Comparison of ENCODE assay signal across 14 mouse cellular contexts in the genomic region with DNA sequence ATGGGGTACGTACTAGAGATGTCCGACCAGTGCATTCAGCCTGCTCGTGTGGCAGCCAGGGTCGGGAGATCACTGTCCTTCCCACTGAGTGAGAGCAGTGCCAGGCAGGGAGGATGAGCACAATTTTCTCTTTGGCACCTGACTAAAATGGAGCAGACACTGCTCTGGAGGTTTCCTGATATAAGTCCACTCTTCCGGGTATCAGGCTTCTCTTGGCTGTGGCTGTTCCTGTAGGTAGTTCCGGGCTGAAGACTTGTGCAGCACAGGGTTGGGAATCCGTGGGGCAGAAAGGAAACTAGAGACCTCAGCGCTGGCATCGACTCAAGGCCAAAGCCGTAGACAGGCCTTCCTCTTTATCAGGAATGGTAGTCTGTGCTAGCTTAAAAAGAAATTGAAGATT. TPM values are rescaled to one million over a fixed set of nuclear protein-coding genes. Genes with fewer than 3 reads are reported as not detected.
DNase-seq lines count a peak whose midpoint lies in the region; ATAC-seq and TF ChIP-seq lines count a peak whose summit lies in the region.
"Had no signal": no experiment of that assay in that cellular context is flagged by ENCODE, and none has a peak within 500 bp of the region (broad histone marks: within the 10 kb centered on the region; RNA-seq: fewer than 3 reads in every experiment).

No protein-coding gene starts in this region.

- no peaks in the 10 kb centered on the region for H3K27me3 ChIP-seq in intestine, postnatal 0 days (replicated peaks; ENCODE audit: control insufficient read depth, insufficient read depth, low read length)
- H3K27me3 ChIP-seq: embryonic facial prominence, embryonic 12.5 days; forebrain, embryonic 12.5 days; neural tube, embryonic 15.5 days had no signal

- DNase-seq in kidney, adult 11 months = peak; percentile 17
- no peak for DNase-seq in kidney, adult 8-10 months
- peak; percentile 38 to 42 for DNase-seq in adrenal gland, adult 18-20 months (ENCODE audit: low spot score in 2 of 2)
- DNase-seq in adrenal gland, postnatal 36 days = peak; percentile 80 to 84
- peak; percentile 60 to 62 for DNase-seq in cerebellum, postnatal 36 days
- no peak for DNase-seq in left cerebral cortex, adult 2 months (ENCODE audit: extremely low spot score in 1 of 2, low spot score in 2 of 2)
- DNase-seq in layer of hippocampus, postnatal 25 days (ENCODE audit: extremely low spot score in 1 of 2, low spot score in 1 of 2) = no peak
- DNase-seq: gastrocnemius, postnatal 36 days had no signal

- no peak overlapping the region for H3K9ac ChIP-seq in intestine, postnatal 0 days (ENCODE audit: low read depth, low read length)
- H3K9ac ChIP-seq: embryonic facial prominence, embryonic 12.5 days; forebrain, embryonic 12.5 days; neural tube, embryonic 15.5 days had no signal

- TF ChIP-seq CTCF in left cerebral cortex, adult 2 months (IDR thresholded peaks at IDR 0.05) = no peak
- TF ChIP-seq CTCF in intestine, postnatal 0 days (IDR thresholded peaks at IDR 0.05; ENCODE audit: low read depth) = no peak

- no peak overlapping the region for H3K27ac ChIP-seq in left cerebral cortex, adult 2 months
- no peak overlapping the region for H3K27ac ChIP-seq in intestine, postnatal 0 days (ENCODE audit: low read depth, low read length)
- H3K27ac ChIP-seq: embryonic facial prominence, embryonic 12.5 days; forebrain, embryonic 12.5 days; kidney, postnatal 0 days; neural tube, embryonic 15.5 days had no signal

- no peak for ATAC-seq in intestine, postnatal 0 days

- no peaks in the 10 kb centered on the region for H3K4me1 ChIP-seq in intestine, postnatal 0 days (replicated peaks; ENCODE audit: control insufficient read depth, insufficient read depth, low read length)
- H3K4me1 ChIP-seq: embryonic facial prominence, embryonic 12.5 days had no signal

- no peak overlapping the region for H3K4me2 ChIP-seq in intestine, postnatal 0 days (replicated peaks; ENCODE audit: low read depth)
- H3K4me2 ChIP-seq: embryonic facial prominence, embryonic 12.5 days; forebrain, embryonic 12.5 days; liver, embryonic 11.5 days; neural tube, embryonic 15.5 days had no signal

- 87% methylated on average over 10 of the region's 10 CpGs for WGBS in intestine, postnatal 0 days

- no peaks in the 10 kb centered on the region for H3K9me3 ChIP-seq in intestine, postnatal 0 days (ENCODE audit: control insufficient read depth)
- H3K9me3 ChIP-seq: embryonic facial prominence, embryonic 12.5 days; forebrain, embryonic 12.5 days; neural tube, embryonic 15.5 days had no signal

- no peak overlapping the region for H3K4me3 ChIP-seq in left cerebral cortex, adult 2 months
- H3K4me3 ChIP-seq in intestine, postnatal 0 days (ENCODE audit: low read depth, low read length) = no peak overlapping the region
- H3K4me3 ChIP-seq: embryonic facial prominence, embryonic 12.5 days; forebrain, embryonic 12.5 days; neural tube, embryonic 15.5 days had no signal

- intact Hi-C loops in left cerebral cortex, adult 2 months (cut with DNase I) = no loop called here

- H3K36me3 ChIP-seq in intestine, postnatal 0 days (ENCODE audit: control insufficient read depth, insufficient read depth) = no peaks in the 10 kb centered on the region
- H3K36me3 ChIP-seq: embryonic facial prominence, embryonic 12.5 days had no signal

RNA-seq across cellular contexts. Expression of gene Rnf130, which starts 48.7 kb away (rescaled TPM):
- total RNA-seq in adrenal gland, adult 18-20 months (2021) = 100 to 1,000 TPM in 1 of 2 experiments, 10 to 100 TPM in 1; 99.5 to 105 TPM
- total RNA-seq in adrenal gland, postnatal 36 days (2021) = 10 to 100 TPM; 90.3 to 98.0 TPM
- 10 to 100 TPM; 91.9 to 95.4 TPM for total RNA-seq in left cerebral cortex, adult 2 months (2021)
- total RNA-seq in layer of hippocampus, postnatal 25 days (2021) = 10 to 100 TPM; 80.3 to 81.6 TPM
- 46.5 and 52.2 TPM in 2 replicates for polyA plus RNA-seq in intestine, postnatal 0 days (2015; fragmentation: Nextera tagmentation; extraction: Ambion mirVana)

RNA-seq across cellular contexts. Expression of gene Tbc1d9b, which starts 57.4 kb away (rescaled TPM):
- 100 to 1,000 TPM; 121 to 127 TPM for total RNA-seq in adrenal gland, adult 18-20 months (2021)
- 100 to 1,000 TPM; 121 to 155 TPM for total RNA-seq in adrenal gland, postnatal 36 days (2021)
- 100 to 1,000 TPM; 118 to 124 TPM for total RNA-seq in left cerebral cortex, adult 2 months (2021)
- total RNA-seq in layer of hippocampus, postnatal 25 days (2021) = 100 to 1,000 TPM; 103 to 106 TPM
- polyA plus RNA-seq in intestine, postnatal 0 days (2015; fragmentation: Nextera tagmentation; extraction: Ambion mirVana) = 16.7 and 18.0 TPM in 2 replicates

Comparison
In these comparisons a context has a peak if more than half of its experiments do, and no peak if none do; other contexts are left out.
1. DNase-seq: peak in kidney, adult 11 months (single experiment), adrenal gland, adult 18-20 months (2 of 2), adrenal gland, postnatal 36 days (2 of 2) and cerebellum, postnatal 36 days (2 of 2); none in kidney, adult 8-10 months (0 of 2), left cerebral cortex, adult 2 months (0 of 2) and layer of hippocampus, postnatal 25 days (0 of 2).